Mouse (Mus musculus) cerebellum, postnatal 36 days (tissue): ENCODE results near the gene Tjp2.

Experiments used
- DNase-seq, 2 experiments: peaks; one replicate each; pipeline ENCODE4 v3.0.0; 2021 to 2022; ENCODE audit warnings: mixed read lengths in 2 of 2

Tjp2 gene

GRCm38 (mm10) chr19:24054265-24054664 lies 170.6 kb downstream of the Tjp2 start:
- DNase-seq: no peak

DNA sequence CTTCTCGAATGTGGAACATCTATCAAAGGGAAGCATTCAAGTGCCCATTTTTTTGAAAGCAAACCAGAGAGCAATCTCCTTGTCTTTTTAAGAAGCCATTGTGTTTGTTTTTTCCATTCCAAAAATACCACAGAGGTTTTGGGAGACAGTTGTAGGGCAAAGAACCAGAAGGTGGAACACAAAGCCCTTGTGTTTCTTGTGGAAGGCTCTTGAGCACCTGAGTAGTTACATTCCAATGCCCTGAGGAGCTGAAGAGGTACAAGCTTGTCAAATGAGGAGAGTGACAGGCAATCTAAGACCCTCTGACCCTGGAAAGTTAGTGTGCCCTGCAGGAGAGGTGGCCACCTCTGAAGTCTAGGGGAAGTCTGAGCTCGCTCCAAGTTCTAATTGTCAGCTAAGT lies 174.3 kb downstream of the Tjp2 start:
- no peak for DNase-seq

DNA sequence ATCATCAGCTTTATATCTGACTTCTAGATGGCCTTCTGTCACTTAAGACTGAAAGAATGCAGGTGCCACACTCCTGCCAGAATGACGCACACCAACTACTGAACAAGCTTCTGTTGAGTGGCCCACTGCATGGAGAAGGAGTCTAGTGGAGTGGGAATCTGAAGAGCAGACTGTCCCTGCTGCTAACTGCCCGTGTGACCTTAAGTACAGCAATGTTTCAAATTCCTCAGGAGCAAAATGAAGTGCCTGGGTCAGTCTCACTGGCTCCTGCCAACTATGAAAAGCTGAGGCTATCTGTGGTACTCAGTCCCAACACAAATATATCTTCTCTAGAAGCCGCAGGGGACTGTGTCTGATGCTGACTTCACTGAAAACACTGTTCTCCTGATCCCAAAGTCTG lies 175.5 kb downstream of the Tjp2 start:
- DNase-seq: no peak

GRCm38 (mm10) chr19:24046395-24046993 lies 178.3 kb downstream of the Tjp2 start:
- no peak for DNase-seq
